Mouse (Mus musculus) right cerebral cortex, postnatal 14 days (tissue): ENCODE data around the gene Arhgap28.

Experiments used
- DNase-seq: peaks from one replicate; pipeline ENCODE4 v3.0.0; 2022

The Arhgap28 gene

DNA sequence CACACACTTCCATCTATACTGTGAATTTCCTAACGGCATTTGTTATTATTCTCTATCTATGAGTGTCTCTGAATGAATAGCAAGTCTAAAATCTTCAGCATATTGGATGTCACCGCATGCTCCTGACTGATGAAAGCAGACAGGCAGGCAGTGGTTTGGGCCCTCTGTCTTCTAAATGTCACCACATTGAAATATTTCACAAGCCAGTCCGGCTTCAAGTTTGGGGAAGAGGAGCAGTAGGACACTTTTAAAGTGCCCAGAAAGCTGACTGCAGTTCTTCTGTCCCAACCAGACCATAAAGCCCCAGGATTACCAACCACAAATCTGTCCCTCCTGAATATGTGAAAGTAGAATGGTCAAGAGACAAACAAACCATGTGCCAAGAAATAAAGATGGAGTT is 73.5 kb downstream of the Arhgap28 start:
- DNase-seq: no peak

DNA sequence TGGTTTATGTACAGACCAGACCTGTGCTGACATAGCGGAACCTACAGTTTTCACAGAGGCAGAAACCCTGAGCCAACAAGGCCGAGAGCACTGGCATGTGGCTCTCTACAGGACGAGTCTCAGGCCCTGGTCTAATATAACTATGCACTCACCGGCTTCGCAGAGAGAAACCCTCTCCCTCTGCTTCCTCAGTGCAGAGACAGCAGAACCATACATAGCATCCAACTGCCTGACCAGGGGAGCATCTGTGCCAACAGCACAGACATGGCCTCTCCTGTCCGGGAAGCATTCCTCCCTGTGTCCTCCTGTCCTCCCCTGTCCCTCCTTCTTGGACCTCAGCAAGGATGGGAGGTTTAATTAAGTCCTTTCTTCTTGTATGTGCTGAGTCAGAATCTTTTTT is 75.6 kb downstream of the Arhgap28 start:
- no peak for DNase-seq

GRCm38 (mm10) chr17:67927864-67928263 is 76.1 kb downstream of the Arhgap28 start:
- no peak for DNase-seq

DNA sequence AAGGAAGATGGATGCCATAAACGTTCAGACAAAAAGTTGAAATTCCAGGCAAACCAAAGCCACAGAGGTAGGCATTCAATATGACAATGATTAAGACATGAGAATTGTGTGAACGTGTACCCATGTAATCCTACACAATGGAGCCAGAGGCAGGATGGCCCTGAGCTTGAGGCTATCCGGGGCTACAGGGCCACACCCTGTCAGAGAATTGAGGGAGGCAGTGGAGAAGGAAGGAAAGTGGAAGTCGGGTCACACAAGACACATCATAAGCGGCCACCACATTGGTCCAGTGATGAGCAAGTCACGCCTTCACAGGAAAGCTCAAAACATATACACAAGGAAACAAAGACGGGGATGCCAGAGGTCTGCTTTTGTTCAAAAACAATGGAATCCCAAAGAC is 84.0 kb downstream of the Arhgap28 start:
- no peak for DNase-seq

- no peak for DNase-seq
These were observed 85.7 kb downstream of the Arhgap28 start for GRCm38 (mm10) chr17:67918201-67918600.

- DNase-seq: no peak
These were observed 87.0 kb downstream of the Arhgap28 start for GRCm38 (mm10) chr17:67916901-67917300.

- peak; percentile 60 for DNase-seq
These were observed 91.3 kb downstream of the Arhgap28 start for GRCm38 (mm10) chr17:67912640-67913039.

DNA sequence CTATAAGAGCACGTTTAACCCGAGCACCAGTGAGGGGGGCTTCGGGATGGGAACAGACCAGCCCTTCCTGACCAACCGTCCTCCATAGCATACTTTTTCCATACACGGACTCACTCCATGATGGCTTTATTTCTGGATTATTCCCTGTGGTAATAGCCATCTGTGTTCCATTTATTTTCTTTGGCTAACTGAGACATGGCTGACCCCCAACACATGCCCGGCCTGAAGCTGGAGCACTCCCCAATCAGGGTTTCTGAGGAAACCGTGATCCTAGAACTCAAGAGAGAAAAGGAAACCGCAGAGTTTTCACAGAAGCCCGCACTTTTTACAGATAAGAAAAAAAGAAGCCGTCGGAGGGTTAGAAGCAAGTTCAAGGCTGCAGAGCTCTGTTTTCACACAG is 91.9 kb downstream of the Arhgap28 start:
- no peak for DNase-seq

- no peak for DNase-seq
These were observed 95.4 kb downstream of the Arhgap28 start for GRCm38 (mm10) chr17:67908537-67908936.

DNA sequence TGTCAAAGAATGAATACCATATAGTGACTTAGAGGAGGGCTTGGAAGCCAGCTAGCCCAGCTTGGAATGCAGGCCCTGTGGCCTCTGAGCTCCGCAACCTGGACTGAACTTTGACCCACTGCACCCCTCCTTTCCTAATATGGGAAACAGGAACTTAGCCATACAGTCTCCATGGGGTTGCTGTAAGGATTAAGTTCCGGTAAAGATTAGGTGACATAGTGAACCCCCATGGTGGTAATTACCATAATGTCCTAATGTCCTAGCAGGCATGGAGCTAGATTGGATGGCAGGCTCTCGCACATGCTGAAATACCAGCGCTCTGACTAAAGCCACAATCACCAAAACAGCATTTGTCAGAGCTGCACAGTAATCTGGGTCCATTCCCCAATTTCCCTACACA is 95.8 kb downstream of the Arhgap28 start:
- no peak for DNase-seq

DNA sequence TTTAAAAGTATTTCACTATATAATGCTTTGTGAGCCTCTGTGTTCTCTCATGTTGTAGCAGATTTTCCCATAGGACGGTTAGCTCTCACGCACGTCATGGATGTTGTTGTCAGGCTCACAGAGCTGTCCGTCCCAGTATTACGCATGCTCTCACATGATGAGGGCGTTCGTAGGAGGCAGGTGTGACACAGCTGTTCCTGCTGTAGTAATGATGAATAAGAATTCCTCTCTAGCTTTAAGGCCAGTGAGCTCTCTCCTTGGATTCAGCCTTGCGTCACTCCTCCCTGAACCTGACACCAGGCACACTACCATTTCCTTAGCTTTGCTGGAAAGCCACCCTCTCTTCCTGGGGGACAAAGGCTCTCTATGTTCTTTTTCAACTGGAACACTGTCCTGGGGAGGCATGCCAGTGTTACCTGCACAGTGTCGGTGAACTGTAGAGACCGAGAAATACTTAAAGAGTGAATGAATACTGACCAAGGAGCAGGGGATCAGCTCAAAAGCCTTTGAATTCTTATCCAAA is 96.3 kb downstream of the Arhgap28 start:
- no peak for DNase-seq

DNA sequence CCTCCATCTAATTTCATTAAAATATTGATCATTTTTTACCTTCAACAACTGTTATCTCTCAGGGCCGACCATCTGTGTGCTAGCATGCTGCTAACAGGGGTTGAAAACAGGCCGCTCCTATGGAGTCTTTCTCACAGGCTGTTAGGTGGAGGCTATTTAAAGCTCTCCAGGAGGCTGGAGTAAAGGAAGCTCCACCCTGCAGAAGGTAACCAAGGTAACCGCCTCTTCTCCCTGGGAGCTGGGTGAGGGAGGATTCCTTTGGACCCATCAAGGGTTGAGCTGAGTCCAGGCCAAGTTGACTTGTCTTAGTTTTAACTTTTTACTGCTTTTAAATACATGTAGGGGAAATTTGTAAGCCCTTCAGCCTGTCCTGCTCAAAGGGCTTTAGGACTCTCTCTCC is 97.7 kb downstream of the Arhgap28 start:
- DNase-seq: no peak

DNA sequence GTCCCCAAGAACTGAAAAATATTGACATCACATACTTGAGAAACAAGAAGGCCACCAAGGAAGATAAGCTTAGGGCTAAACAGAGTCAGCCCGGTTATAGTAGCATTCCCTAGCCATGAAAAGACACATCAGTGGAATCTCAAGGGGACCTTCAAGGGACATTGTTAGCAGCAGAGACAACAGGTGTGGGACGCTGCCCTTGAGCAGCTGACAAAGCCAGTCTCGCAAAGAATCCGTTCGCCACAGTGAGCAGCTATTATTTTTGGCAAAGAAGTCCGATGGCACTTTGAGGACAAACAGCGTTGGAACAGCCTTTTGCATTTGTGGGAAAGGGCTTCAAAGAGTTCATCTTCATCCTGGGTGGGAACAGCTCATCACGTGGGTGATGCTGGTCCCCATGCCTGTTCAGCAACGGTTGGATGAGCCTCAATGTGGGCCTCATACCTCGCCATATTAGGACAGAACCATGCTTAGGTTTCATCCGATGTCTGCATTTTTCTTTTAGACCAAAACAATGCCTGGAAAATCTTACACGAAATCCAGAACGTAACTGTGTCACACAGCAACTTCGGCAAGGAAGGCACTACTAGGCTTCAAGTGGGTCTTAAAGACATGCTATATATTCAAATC is 99.5 kb downstream of the Arhgap28 start:
- DNase-seq: no peak

DNA sequence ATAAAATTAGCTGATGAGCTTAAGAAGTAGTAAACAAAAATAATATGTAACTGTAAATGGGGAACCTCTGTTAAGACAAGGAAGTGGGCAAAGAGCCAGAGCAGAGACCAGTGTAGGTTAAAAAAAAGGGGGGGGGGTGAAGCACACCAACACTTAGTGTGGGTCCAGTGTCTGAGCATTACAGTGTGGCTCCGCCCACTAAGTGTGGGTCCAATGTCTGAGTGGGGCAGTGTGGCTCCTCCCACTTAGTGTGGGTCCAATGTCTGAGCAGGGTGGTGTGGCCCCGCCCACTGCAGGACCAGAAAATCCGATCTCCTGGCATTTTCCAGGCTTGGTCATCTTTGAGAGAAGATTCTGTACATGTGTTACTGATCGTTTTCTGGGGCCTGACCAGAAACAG is 101.1 kb downstream of the Arhgap28 start:
- no peak for DNase-seq

GRCm38 (mm10) chr17:67901161-67901560 is 102.8 kb downstream of the Arhgap28 start:
- DNase-seq: no peak

- DNase-seq: no peak
These were observed 104.5 kb downstream of the Arhgap28 start for GRCm38 (mm10) chr17:67899376-67899775.

DNA sequence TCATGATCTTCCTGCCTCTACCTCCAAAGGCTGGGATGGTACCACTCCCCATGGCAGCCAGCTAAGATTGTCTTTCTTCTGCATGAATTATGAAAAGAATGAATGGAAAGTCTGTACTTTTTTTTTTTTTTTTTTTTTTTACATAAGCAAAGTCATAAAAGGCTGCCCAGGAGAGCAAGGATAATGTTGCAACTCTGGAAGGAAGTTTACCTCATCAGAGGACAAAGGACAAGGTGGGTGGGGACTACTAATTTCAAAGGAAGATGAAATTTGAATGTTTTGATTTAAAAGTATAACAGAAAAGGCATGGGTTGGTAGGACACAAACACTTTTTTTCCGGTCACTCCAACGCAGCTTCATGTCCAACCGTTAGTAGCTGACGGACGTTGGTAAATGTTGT is 107.5 kb downstream of the Arhgap28 start:
- DNase-seq: no peak

DNA sequence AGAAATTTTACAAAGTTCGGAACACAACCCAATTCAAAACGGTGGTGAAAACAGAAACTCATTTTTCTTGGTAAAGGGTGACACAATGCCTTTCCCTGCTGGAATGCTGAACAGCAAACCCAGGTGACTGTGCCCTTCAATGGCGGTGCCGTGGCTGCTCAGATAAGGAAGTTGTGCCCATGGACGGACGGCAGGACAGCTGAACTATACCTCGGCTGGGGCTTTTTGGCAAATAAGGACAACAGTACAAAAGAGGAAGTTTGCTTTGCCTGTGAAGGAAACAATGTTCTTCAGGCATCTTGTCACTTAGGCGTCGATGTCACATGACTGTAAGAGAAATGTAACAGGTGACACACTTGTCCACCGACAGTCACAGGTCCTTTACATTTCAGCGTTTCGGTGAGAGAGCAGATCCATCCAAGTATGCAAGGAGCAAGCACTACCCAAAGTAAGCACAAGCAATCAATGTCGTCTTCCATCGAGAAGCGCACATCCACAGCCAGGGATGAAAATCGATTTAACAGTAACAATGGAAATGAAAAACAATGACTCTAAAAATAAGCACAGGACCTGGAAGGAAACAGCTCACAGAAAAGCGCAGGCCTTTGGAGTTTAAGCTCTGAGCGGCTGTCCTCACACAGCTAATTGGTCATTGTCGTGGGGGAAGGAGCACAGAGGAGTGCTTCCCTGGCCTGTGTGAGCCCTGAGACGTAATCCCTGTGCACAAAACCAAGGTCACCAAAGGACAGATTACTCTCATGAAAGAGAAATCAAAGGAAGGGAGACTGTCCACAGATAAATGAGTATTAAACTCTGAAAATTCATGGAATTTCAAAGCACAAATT is 114.2 kb downstream of the Arhgap28 start:
- DNase-seq: no peak

DNA sequence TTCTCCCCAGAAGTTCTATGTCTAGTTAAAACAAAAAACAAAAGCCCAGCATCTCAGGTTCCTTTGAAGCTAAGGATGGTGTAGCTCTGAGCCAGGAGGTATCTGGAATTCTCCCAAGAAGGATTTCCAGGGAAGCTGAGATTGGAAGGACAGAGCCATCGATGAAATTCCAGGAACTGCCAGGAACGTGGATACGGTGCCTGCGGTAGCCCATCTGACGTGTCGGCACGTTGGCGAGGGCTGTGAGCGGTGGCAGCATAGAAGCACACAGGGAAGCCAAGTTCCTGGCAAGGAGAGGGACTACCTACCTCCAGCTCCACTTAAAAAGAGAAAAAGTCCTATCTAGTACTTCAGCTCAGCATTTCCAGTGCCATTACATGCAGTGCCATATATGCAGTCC is 115.8 kb downstream of the Arhgap28 start:
- DNase-seq: no peak

- DNase-seq: no peak
These were observed 117.6 kb downstream of the Arhgap28 start for GRCm38 (mm10) chr17:67886326-67886725.

DNA sequence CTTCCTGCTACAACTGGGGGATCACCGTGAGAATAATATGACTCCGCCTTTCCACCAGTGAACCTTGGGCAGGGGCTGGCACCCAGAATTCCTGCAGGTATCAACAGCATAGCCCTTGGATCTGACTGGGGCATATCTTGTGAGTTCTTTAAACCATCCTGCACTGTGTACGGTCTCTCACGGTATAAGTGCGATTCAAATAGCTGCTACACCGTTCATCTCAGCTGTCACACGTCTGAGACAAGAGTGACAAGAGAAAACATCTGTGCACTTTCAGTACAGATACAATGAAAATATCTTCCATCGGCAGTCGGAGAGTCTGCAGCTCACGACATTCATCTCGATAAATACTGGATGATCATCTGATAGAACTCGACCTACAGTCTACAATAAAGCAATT is 126.3 kb downstream of the Arhgap28 start:
- DNase-seq: no peak

- peak; percentile 90 for DNase-seq
These were observed 134.0 kb downstream of the Arhgap28 start for GRCm38 (mm10) chr17:67869731-67870601.

- no peak for DNase-seq
These were observed 137.2 kb downstream of the Arhgap28 start for GRCm38 (mm10) chr17:67866541-67867241.
